Mouse (Mus musculus) left cerebral cortex, adult 9 months (tissue): ENCODE results near the gene Fcrla.

ENCODE experiments used
- DNase-seq, 2 experiments: peaks; one replicate each; pipeline ENCODE4 v3.0.0; 2022; ENCODE audit warnings: low spot score in 2 of 2

The Fcrla gene

DNA sequence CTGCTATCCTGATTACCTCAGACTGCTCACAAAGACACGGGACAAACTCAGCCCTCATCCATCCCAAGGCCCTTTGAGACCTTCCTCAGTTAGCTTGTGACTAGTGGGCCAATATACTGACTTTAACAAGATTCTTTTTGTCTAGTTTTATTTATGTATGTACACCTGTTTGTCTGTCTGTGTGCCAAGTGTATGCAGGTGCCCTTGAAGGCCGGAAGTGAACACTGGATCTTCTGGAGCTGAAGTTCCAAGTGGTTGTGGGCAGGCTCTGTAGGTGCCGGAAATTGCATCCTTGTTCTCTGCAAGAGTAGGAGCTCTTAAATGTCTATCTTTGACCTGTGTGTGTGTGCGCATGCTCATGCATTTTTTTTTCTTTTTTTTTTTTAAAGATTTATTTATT, 1.9 kb upstream of the Fcrla start:
- DNase-seq = no peak

DNA sequence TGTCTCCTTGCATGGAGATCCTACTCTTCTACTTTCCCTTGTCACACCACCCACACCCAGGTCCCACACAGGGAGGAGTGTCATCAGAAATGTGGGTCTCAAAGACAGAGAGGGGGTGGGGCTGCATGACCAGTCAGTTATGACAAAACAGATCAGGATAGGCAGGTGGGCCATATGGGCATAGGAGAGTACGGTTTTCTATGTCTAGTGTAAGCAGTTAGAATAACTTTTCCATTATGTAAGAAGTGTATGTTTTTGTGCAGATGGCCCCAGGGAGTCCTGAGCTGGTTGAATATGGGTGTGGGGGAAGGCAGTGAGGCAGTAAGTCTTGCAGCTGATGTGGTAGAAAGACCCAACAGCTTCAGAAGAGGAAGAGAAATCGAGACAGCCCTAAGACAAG, 1.1 kb upstream of the Fcrla start:
- no peak for DNase-seq

DNA sequence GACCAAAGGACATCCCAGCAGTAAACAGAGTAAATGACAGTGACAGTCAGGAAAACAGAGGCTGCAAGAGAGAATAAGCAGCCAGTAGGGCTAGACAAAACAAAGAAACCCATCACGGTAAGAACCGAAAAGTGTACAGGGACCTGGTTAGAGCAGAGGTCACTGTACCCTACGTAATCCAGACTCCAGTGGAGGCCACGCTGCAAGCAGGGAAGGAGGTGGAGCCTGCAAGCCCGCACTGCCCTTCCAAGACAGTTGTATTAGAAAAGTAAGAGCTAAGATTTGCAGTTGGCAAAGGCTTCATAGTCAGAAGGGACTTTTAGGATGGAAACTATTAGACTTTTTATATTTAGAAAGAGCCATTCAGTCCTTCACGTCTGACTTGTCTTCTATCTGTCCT, 442 bp downstream of the Fcrla start:
- no peak for DNase-seq

- no peak for DNase-seq
Observed at GRCm38 (mm10) chr1:170924485-170924884, 2.9 kb downstream of the Fcrla start.

GRCm38 (mm10) chr1:170919308-170919707, 8.1 kb downstream of the Fcrla start:
- no peak for DNase-seq

DNA sequence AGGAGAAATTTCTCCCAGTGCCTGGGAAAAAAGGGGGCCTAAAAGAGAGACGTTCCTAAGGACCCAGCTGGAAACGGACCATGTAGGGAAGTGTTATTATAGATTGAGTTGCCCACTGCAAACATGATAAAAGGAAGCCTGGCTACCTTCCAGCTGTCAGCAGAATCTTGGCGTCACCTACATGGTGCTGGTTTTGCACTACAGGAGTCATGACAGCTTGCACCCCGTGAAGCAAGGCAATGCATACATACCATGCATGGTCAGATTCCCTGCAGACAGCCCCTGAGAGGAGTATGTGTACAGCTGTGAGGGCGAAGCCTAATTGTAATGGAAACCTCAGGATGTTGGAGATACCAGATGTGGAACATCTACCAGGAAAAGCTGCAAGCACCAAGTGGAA, 11.7 kb downstream of the Fcrla start:
- no peak for DNase-seq

DNA sequence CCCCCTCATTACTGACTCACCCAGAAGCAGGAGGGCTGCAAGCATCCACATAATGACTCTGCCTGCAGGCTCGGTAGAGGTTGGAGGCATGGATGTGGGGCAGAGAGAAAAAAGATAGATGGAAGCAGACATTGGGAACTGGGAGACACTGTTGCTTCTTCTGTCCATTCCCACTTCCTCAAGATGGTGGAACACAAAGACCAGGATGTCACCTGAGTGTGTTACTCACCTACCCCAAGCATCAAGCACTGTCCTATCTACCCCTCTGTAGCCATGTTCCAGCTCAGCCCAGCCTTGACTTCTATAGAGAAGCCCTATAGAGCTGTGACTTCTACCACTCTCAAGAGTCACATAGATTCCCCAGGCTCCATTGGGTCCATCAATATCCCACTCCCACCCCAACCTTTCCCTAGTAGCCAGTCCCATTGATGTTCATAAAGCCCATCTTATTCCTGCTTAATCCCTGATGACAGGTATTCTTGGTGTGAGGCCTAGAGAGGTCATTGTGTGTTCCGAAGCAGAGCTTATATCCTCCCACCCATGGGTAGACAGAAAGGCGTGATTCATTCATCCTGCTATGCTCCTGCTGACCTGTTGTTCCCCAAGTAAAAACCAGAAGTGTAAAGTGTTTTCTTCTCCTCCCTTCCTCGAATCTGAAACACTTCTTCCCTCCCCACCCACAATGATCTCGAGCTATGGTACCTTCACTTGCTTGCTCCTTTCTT, 14.3 kb downstream of the Fcrla start, which contains the start of gene Fcrlb:
Fcrlb (minus strand) TSS at position 51 of the 725 bp plus-strand sequence.
- no peak for DNase-seq

- no peak for DNase-seq
Observed at GRCm38 (mm10) chr1:170911907-170912660, 15.3 kb downstream of the Fcrla start.

GRCm38 (mm10) chr1:170908341-170908740, 19.0 kb downstream of the Fcrla start:
- no peak for DNase-seq

DNA sequence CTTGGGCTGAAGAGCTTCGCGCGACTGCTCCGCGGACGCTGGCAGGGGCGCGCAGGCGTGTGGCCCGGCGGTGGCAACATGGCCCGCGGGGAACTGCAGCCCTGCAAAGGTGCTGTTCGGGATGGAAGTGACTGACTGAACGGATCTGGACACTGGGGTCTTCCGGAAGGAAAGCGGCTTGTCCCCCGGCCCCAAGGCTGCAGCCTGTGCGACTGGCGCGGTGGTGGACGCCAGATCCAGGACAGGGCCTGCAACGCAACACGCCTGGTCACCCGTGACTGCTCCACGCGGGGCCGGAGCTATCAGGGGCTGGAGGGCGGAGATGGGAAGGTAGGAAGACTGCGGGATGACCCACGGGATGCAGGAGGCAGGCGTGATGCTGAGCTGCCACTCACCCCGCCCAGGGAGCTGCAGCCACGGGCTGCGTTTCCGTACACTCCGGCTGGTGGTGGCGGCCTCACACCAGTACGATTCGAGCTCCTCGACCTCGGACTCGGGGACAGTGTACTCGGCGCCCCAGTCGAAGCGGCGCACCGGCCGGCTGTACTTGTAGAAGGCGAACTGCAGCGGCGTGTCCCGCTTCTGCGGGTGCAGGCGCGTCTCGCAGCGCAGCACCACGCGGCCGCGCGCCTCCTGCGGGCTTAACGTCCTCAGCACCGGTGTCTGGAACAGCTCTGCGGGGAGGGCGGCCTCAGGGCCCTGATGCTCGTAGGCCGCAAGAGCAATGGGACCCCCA, 19.8 kb downstream of the Fcrla start:
- no peak for DNase-seq

- no peak for DNase-seq
Observed at GRCm38 (mm10) chr1:170907111-170907455, 20.3 kb downstream of the Fcrla start.

DNA sequence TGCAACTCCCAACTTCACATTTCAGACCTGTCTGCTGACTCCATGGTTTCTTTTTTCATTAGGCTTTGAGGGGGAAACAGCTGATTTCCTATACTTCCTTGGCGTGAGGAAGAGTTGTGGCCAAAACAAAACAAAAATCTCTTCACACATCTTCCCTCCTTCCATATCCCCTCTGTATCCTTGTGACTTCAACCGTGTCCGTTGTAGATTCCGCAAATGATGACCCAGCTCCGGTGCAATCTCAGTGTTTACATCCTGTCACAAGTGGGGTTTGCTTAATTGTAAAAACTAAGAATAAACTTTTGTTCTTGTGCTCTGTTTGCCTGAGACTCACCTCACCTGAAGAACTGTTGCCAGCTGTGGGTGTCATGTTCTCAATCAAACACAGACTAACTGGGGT, 23.9 kb downstream of the Fcrla start:
- DNase-seq = no peak

DNA sequence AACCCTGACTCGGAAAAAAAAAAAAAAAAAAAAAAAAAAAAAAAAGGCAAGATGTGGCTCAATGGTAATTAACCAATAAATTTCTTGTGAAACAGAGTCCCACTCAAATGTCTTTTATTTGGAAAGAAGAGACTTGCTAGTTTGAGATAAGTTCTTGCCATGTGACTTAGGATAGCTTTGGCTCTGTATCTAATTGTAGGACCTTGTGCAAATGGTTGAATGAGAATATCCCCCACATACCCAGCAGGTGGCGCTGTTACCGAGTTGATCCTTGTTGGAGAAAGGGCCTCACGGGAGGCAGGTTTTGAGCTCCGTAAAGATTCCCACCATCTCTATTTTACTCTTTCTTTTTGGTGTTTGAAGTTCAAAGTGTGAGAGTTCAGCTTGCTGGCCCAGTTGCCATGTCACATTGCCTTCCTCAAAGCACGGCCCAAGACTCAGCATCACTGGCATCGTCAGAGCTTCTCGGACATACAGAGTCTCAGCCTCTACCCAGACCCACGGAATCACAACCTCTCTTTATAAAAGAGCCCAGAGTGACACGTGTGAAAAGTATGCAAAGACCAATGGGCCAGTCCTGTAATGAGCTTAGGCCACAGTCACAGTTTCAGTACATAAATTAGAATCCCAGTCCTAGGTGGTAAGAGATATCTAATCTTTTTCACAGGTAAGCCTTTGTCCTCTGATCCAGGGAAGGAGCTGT, 25.7 kb downstream of the Fcrla start:
- peak in 1 of 2 experiments; percentile 91 for DNase-seq

DNA sequence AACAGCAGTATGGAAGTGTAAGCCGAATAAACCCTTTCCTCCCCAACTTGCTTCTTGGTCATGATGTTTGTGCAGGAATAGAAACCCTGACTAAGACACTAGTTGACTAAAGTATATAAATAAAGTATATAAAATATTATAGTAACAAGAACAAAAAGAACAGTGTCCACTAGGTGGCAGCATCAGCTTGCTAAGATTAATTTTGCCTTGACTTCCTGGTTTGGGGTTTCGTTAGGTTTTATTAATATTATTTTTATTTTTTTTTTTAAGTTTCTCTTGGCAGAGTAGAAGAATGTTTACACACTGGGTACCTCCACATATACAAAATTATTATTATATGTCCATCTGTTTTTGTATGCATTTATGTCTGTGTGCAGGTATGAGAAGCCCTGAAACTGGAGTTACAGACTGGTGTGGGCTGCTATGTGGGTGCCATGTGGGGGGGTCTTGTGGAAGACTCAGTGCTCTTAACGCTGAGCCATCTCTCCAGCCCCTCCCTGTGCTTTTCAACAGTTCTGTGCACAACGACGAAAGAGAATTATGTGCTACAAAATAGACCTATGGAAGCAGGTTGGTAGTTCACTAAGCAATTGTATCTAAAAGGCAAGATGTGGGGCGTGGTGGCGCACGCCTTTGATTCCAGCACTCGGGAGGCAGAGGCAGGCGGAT, 26.4 kb downstream of the Fcrla start:
- DNase-seq = peak in 1 of 2 experiments; percentile 70

DNA sequence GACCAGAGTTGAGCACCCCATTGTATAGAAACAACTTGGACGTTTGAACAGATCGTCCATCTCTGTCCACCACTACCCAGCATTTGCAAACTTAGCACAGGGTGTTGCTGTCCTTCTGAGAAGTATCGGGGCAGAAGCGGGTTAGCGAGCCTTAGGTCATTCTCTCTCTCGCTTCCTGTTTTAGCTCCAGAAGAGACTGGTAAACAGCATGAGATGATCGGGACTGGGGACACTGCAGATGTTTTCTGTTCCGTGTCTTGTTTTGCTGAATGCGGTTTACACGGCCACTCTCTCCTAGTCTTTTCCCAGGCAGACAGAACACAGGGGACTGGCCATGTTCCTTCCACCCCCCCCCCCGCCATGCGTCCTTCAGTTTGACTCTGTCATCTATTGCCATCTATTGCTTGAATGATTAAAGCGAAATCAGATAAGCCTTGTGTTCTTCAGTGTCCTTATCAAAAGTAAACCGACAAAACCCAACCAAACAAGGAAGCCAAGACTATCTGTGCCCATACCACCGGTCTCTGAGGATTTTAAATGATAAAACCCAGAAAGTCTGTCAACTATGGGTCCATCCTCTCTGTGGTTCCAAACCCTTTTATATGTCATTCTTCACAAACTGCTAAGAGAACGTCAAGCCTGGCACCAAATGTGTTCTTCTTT, 28.8 kb downstream of the Fcrla start:
- no peak for DNase-seq

DNA sequence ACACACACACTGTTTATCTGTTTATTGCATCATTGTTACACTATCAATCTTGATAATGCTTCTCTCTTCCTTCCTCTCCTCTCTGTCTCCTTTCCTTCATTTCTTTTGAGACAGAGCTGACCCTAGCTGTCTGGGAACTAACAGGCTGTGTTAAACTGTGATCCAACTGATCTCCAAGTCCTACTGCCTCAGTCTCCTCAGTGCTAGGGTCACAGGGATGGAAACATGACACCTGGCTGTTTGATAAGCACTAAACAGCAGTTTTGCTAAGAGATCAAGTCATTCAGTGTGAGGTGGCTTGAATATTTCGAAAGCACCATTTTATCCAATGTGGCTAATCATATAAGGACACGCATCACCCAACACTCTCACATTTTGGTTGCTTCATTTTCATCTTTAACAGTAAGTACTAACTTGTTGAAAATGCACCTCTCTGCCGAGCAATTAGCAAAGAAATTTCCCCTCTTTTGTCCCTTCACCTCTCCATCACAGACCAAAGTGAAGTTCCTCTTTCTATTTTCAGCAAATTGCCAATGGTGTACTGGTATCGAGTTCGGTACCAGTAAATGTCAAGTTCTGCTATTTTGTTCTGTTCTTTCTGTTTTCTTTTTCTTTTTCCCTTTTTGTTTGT, 30.6 kb downstream of the Fcrla start:
- DNase-seq = no peak

DNA sequence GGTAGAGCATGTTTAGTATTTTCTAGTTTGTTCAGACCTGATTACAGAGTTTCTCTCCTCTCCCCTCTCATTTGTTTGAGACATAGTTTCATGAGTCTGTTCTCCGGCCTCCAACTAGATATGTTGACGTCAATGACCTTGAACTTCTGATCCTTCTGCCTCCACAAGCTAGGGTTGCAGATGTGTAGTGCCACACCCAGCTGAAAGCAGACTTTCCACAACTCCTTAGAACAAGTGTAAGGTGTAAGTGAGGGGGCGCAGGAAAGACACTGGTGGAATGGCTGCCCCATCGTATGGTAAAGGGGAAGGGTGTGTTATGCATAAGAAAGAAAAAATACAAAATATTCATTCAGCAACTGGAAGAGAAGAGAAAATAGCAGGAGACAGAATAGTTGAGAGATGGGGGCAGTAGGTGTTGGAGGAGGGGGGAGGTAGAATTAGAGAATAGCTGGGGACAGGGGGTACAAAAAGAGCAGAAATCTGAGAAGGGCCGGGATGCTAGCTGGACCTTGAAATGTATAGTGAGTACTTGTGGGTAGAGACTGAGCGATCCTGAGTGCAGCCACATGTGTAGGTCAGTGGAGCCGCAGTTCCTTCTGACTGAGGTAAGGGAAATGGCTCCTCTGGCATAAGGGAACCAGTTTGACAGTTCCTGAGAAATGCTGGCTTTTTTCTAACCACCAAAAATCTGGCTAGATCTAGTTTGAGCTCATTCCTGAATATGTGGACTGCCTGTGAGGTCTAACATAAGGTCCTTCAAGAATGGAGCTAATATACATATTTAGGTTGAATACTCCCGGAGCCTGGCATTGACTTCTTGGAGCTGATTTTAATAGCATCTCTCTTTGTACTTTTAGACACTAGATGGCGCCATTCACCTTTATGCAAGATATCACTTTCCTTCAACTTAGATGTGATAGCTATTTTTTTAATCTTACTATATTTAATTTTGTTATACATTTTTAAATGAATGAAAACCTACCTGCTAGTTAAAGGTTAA, 32.5 kb downstream of the Fcrla start:
- DNase-seq = peak in 1 of 2 experiments; percentile 38

GRCm38 (mm10) chr1:170892279-170892678, 35.1 kb downstream of the Fcrla start:
- no peak for DNase-seq

DNA sequence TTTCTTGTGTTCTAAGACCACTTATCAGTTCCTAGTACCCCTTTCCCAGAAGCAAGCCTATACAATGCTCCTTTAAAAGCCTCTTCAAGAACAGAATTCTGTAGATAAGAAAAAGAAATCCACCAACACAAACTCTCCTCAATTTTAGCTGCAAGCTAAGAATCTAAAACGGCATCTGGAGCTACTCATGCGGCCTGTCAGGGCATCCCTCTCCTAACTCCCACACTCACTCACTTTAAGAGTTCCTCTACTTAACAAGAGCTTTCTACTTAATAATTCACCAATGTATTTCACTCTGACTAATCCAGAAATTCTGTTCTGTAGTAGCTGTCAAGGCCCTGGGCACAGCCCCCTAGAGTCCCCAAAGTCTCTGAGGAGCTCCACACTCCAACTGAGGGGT, 35.7 kb downstream of the Fcrla start:
- DNase-seq = no peak
